In genomic region chr7:145106494-145106849, GRCm38 (mm10) we compare ENCODE assay signal across 12 mouse cellular contexts.
DNase-seq lines count a peak whose midpoint lies in the region; ATAC-seq and TF ChIP-seq lines count a peak whose summit lies in the region.
"Had no signal": no experiment of that assay in that cellular context is flagged by ENCODE, and none has a peak within 500 bp of the region (broad histone marks: within the 10 kb centered on the region; RNA-seq: fewer than 3 reads in every experiment).

No protein-coding gene starts in this region.

- H3K36me3 ChIP-seq in forebrain, embryonic 13.5 days (ENCODE audit: poor library complexity, severe bottlenecking), result no peaks in the 10 kb centered on the region
- no peaks in the 10 kb centered on the region for H3K36me3 ChIP-seq in forebrain, embryonic 16.5 days (ENCODE audit: control insufficient read depth, insufficient read depth)
- H3K36me3 ChIP-seq: kidney, embryonic 15.5 days had no signal

- ATAC-seq in cerebellum, adult (ENCODE audit: insufficient number of reproducible peaks, low FRiP score, low TSS enrichment), result no peak
- no peak for ATAC-seq in forebrain, embryonic 13.5 days
- ATAC-seq in forebrain, embryonic 16.5 days, result no peak
- ATAC-seq: forebrain, postnatal 0 days had no signal

- WGBS in cerebellum, adult 2 months, result 13% methylated on average over 4 of the region's 4 CpGs
- WGBS in forebrain, embryonic 13.5 days, result 79% methylated on average over 4 of the region's 4 CpGs
- WGBS in forebrain, embryonic 16.5 days, result 73% methylated on average over 4 of the region's 4 CpGs

- no peak for TF ChIP-seq CTCF in cerebellum, adult 2 months (IDR thresholded peaks at IDR 0.05; ENCODE audit: borderline replicate concordance, insufficient read depth, low read depth, low read length)
- TF ChIP-seq CTCF in gastrocnemius, adult 2 months (IDR thresholded peaks at IDR 0.05), result no peak

- H3K4me3 ChIP-seq in cerebellum, adult 2 months (replicated peaks; ENCODE audit: insufficient read depth, low read depth, low read length), result no peak overlapping the region
- no peak overlapping the region for H3K4me3 ChIP-seq in gastrocnemius, adult 2 months
- H3K4me3 ChIP-seq in forebrain, embryonic 13.5 days, result no peak overlapping the region
- H3K4me3 ChIP-seq in forebrain, embryonic 16.5 days (replicated peaks; ENCODE audit: low read length), result no peak overlapping the region
- H3K4me3 ChIP-seq: kidney, embryonic 15.5 days had no signal

- no peak overlapping the region for H3K27ac ChIP-seq in cerebellum, adult 2 months (ENCODE audit: insufficient read depth, low read length)
- peak overlapping the region; percentile 16; the same call in 1 of the 2 replicates for H3K27ac ChIP-seq in gastrocnemius, adult 2 months
- no peak overlapping the region for H3K27ac ChIP-seq in forebrain, embryonic 13.5 days
- no peak overlapping the region for H3K27ac ChIP-seq in forebrain, embryonic 16.5 days (ENCODE audit: low read length)
- H3K27ac ChIP-seq: kidney, embryonic 15.5 days had no signal

- H3K9me3 ChIP-seq in forebrain, embryonic 13.5 days (replicated peaks), result no peaks in the 10 kb centered on the region
- H3K9me3 ChIP-seq in forebrain, embryonic 16.5 days (ENCODE audit: control insufficient read depth, low read length), result no peaks in the 10 kb centered on the region
- H3K9me3 ChIP-seq: kidney, embryonic 15.5 days had no signal

- intact Hi-C loops in gastrocnemius, adult 2 months (cut with DNase I), result loop anchor here (5.0 kb wide), 1 partner anchor 74 kb away; no protein-coding TSS in a partner anchor

- peaks cover 16% of the 10 kb centered on the region for H3K4me1 ChIP-seq in cerebellum, adult 2 months (ENCODE audit: control insufficient read depth, insufficient read depth, low read length)
- peaks cover 14% of the 10 kb centered on the region; the same call in 1 of the 2 replicates for H3K4me1 ChIP-seq in forebrain, embryonic 13.5 days
- H3K4me1 ChIP-seq in forebrain, embryonic 16.5 days (replicated peaks; ENCODE audit: control insufficient read depth, insufficient read depth, low read length), result no peaks in the 10 kb centered on the region; the same call in 1 of the 2 replicates

- H3K27me3 ChIP-seq in cerebellum, adult 2 months (ENCODE audit: control insufficient read depth, insufficient read depth, low read length), result no peaks in the 10 kb centered on the region
- H3K27me3 ChIP-seq in forebrain, embryonic 13.5 days, result no peaks in the 10 kb centered on the region
- H3K27me3 ChIP-seq in forebrain, embryonic 16.5 days (replicated peaks; ENCODE audit: control insufficient read depth, insufficient read depth, low read length), result no peaks in the 10 kb centered on the region
- H3K27me3 ChIP-seq: kidney, embryonic 15.5 days had no signal

- no peak overlapping the region for H3K9ac ChIP-seq in forebrain, embryonic 13.5 days
- H3K9ac ChIP-seq in forebrain, embryonic 16.5 days (replicated peaks; ENCODE audit: low read depth, low read length), result no peak overlapping the region
- H3K9ac ChIP-seq: forebrain, postnatal 0 days; kidney, embryonic 15.5 days; lung, embryonic 14.5 days had no signal

- peak; percentile 39 to 74 for DNase-seq in cerebellum, adult 2 months
- DNase-seq in adrenal gland, adult 2 months, result peak; percentile 91
- DNase-seq in gastrocnemius, adult 2 months, result peak; percentile 68
- DNase-seq in lung, postnatal 36 days, result peak; percentile 58
- no peak for DNase-seq in ovary, adult 18-20 months (ENCODE audit: low spot score)
- DNase-seq: forebrain, postnatal 0 days; lung, embryonic 14.5 days; retina, postnatal 1 day had no signal

- no peak overlapping the region for H3K4me2 ChIP-seq in forebrain, embryonic 13.5 days
- no peak overlapping the region for H3K4me2 ChIP-seq in forebrain, embryonic 16.5 days (ENCODE audit: low read length)
- H3K4me2 ChIP-seq: kidney, embryonic 15.5 days; lung, embryonic 14.5 days had no signal

- no peak for TF ChIP-seq POLR2A in cerebellum, adult 2 months (IDR thresholded peaks at IDR 0.05; ENCODE audit: borderline replicate concordance, insufficient read depth, low read length)
